Mouse (Mus musculus) hindbrain, postnatal 0 days (tissue): ENCODE results near the gene Cant1. TPM values are rescaled to one million over a fixed set of nuclear protein-coding genes. Genes with fewer than 3 reads are reported as not detected.

Experiments
- ATAC-seq: fragments of 200-750 bp; cut with Nextera tagmentation; 2 replicates; pipeline ENCODE4 v1.8.0; 2017; ENCODE audit warnings: mild to moderate bottlenecking, moderate TSS enrichment, moderate library complexity
- DNase-seq: peaks from one replicate; pipeline ENCODE4 v3.0.0-alpha.2; 2015; ENCODE audit warnings: low spot score
- H3K27ac ChIP-seq: fragments of 300-500 bp; sonication (generic); 2 replicates; pipeline ENCODE4 v1.5.1; 2014; ENCODE audit warnings: mild to moderate bottlenecking
- H3K27me3 ChIP-seq: fragments of 300-500 bp; sonication (generic); 2 replicates; pipeline ENCODE4 v1.6.1; 2014; ENCODE audit warnings: low read length, mixed read lengths; ENCODE audit not compliant: insufficient read depth
- H3K36me3 ChIP-seq: fragments of 300-500 bp; sonication (generic); 2 replicates; pipeline ENCODE4 v1.6.1; 2014; ENCODE audit warnings: low read length, mixed read lengths; ENCODE audit not compliant: insufficient read depth
- H3K4me1 ChIP-seq: fragments of 300-500 bp; sonication (generic); 2 replicates; pipeline ENCODE4 v1.6.1; 2014; ENCODE audit warnings: antibody characterized with exemption, low read length, mixed read lengths; ENCODE audit not compliant: insufficient read depth
- H3K4me2 ChIP-seq: fragments of 300-500 bp; sonication (generic); 2 replicates; pipeline ENCODE4 v1.6.1; 2014; ENCODE audit warnings: low read depth, mild to moderate bottlenecking, low read length, moderate library complexity, mixed read lengths
- H3K4me3 ChIP-seq: fragments of 300-500 bp; sonication (generic); 2 replicates; pipeline ENCODE4 v1.5.1; 2014; ENCODE audit warnings: low read length
- H3K9ac ChIP-seq: fragments of 300-500 bp; sonication (generic); replicated peaks from 2 replicates; pipeline ENCODE4 v1.6.1; 2014; ENCODE audit warnings: mild to moderate bottlenecking, low read length, moderate library complexity, mixed read lengths
- H3K9me3 ChIP-seq: fragments of 300-500 bp; sonication (generic); 2 replicates; pipeline ENCODE4 v1.6.1; 2016; ENCODE audit warnings: low read length, mixed read lengths
- CTCF ChIP-seq: IDR thresholded peaks from 2 replicates; pipeline ENCODE4 v1.5.1; 2016; ENCODE audit warnings: antibody characterized with exemption, control low read depth, low read depth
- WGBS: fragments of 180-500 bp; shearing (Covaris S2); extraction: QIAGEN DNeasy Blood & Tissue Kit; methylation state at CpG from one replicate; pipeline ENCODE4 v1.1.7; 2014; 5-methylcytosine and 5-hydroxymethylcytosine counted together
- polyA plus RNA-seq: library from polyadenylated mRNA; unstranded; fragments of >200 nt; fragmentation: Nextera tagmentation; extraction: Ambion mirVana; gene quantifications from 2 replicates; pipeline ENCODE4 v1.2.1, GENCODE M21; 2015
- total RNA-seq: library from RNA; depleted of rRNA; stranded (reverse); fragments of >200 nt; gene quantifications from 2 replicates; pipeline ENCODE4 v1.2.3, GENCODE M21; 2014

Cant1 gene
- total and polyA plus RNA-seq, 2 experiments from 2014 or later, result 25.8 to 47.9 TPM

- Histone ChIP-seq H3K36me3 (no peaks in the 10 kb centered on the region), H3K4me2 (no peak overlapping the region), H3K9me3 (no peaks in the 10 kb centered on the region), H3K27ac (no peak overlapping the region), H3K27me3 (no peaks in the 10 kb centered on the region), H3K4me3 (no peak overlapping the region), H3K4me1 (no peaks in the 10 kb centered on the region), H3K9ac (no peak overlapping the region)
- TF ChIP-seq CTCF, result no peak
- no peak for ATAC-seq
- 79% methylated on average over 5 of the region's 5 CpGs for WGBS
- DNase-seq, result no peak
These were observed 49.6 kb downstream of the Cant1 start for GRCm38 (mm10) chr11:118369251-118369650.

GRCm38 (mm10) chr11:118368330-118368729 lies 50.6 kb downstream of the Cant1 start:
- no peaks in the 10 kb centered on the region for H3K36me3 ChIP-seq
- WGBS, result 65% methylated on average over 3 of the region's 3 CpGs
- H3K4me1 ChIP-seq, result peaks cover 5% of the 10 kb centered on the region; the same call in 1 of the 2 replicates
- H3K4me2 ChIP-seq, result no peak overlapping the region
- no peaks in the 10 kb centered on the region for H3K27me3 ChIP-seq
- TF ChIP-seq CTCF, result peak; percentile 62
- ATAC-seq (no peak), DNase-seq (peak; percentile 57)
- no peak overlapping the region for H3K27ac ChIP-seq
- no peaks in the 10 kb centered on the region for H3K9me3 ChIP-seq
- no peak overlapping the region for H3K9ac ChIP-seq
- H3K4me3 ChIP-seq, result no peak overlapping the region

GRCm38 (mm10) chr11:118366559-118366958 lies 52.3 kb downstream of the Cant1 start:
- Histone ChIP-seq H3K9me3 (no peaks in the 10 kb centered on the region), H3K9ac (no peak overlapping the region), H3K4me1 (peaks cover 5% of the 10 kb centered on the region; the same call in 1 of the 2 replicates), H3K4me3 (no peak overlapping the region), H3K27me3 (no peaks in the 10 kb centered on the region), H3K27ac (no peak overlapping the region), H3K36me3 (no peaks in the 10 kb centered on the region), H3K4me2 (no peak overlapping the region)
- WGBS, result 84% methylated on average over 8 of the region's 8 CpGs
- no peak for TF ChIP-seq CTCF
- ATAC-seq (no peak), DNase-seq (no peak)

- Histone ChIP-seq H3K27me3 (no peaks in the 10 kb centered on the region), H3K4me1 (peaks cover 5% of the 10 kb centered on the region; the same call in 1 of the 2 replicates), H3K4me3 (no peak overlapping the region), H3K4me2 (no peak overlapping the region), H3K27ac (no peak overlapping the region), H3K36me3 (no peaks in the 10 kb centered on the region), H3K9me3 (no peaks in the 10 kb centered on the region), H3K9ac (no peak overlapping the region)
- no peak for DNase-seq
- TF ChIP-seq CTCF, result no peak
- 79% methylated on average over 3 of the region's 3 CpGs for WGBS
- ATAC-seq, result no peak
These were observed 52.8 kb downstream of the Cant1 start for GRCm38 (mm10) chr11:118366108-118366507.

- DNase-seq, result no peak
- Histone ChIP-seq H3K9me3 (no peaks in the 10 kb centered on the region), H3K4me3 (no peak overlapping the region), H3K27ac (no peak overlapping the region), H3K9ac (no peak overlapping the region), H3K27me3 (no peaks in the 10 kb centered on the region), H3K4me1 (peaks cover 5% of the 10 kb centered on the region; the same call in 1 of the 2 replicates), H3K4me2 (no peak overlapping the region), H3K36me3 (no peaks in the 10 kb centered on the region)
- WGBS, result 76% methylated on average over 7 of the region's 7 CpGs
- no peak for TF ChIP-seq CTCF
- no peak for ATAC-seq
These were observed 53.7 kb downstream of the Cant1 start for GRCm38 (mm10) chr11:118365171-118365570.

GRCm38 (mm10) chr11:118364021-118364420 lies 54.9 kb downstream of the Cant1 start:
- WGBS, result 85% methylated on average over 4 of the region's 4 CpGs
- no peak for ATAC-seq

GRCm38 (mm10) chr11:118362971-118363518 lies 55.8 kb downstream of the Cant1 start:
- Histone ChIP-seq H3K9me3 (no peaks in the 10 kb centered on the region), H3K9ac (peak overlapping the region; percentile 9; the same call in 1 of the 2 replicates), H3K27me3 (no peaks in the 10 kb centered on the region), H3K4me2 (no peak overlapping the region), H3K27ac (peak overlapping the region; percentile 34; the same call in 1 of the 2 replicates), H3K4me3 (no peak overlapping the region), H3K4me1 (peaks cover 5% of the 10 kb centered on the region; the same call in 1 of the 2 replicates), H3K36me3 (no peaks in the 10 kb centered on the region)
- DNase-seq (peak; percentile 53), ATAC-seq (peak; percentile 77)
- TF ChIP-seq CTCF, result no peak
- WGBS, result 12% methylated on average over 8 of the region's 8 CpGs

More at GRCm38 (mm10) chr11:118364021-118364420, 54.9 kb downstream of the Cant1 start:
- Histone ChIP-seq H3K9ac (no peak overlapping the region), H3K27me3 (no peaks in the 10 kb centered on the region), H3K4me2 (no peak overlapping the region), H3K4me1 (peaks cover 5% of the 10 kb centered on the region; the same call in 1 of the 2 replicates), H3K27ac (peak overlapping the region; percentile 34; the same call in 1 of the 2 replicates), H3K9me3 (no peaks in the 10 kb centered on the region), H3K36me3 (no peaks in the 10 kb centered on the region), H3K4me3 (no peak overlapping the region)
- no peak for TF ChIP-seq CTCF
- DNase-seq, result no peak
